Mouse (Mus musculus) retina, postnatal 1 day (tissue): Measurements from ENCODE around the gene Mtmr4.

Source experiments
- DNase-seq: peaks from one replicate; pipeline ENCODE4 v3.0.0-alpha.2; 2012

Gene Mtmr4

GRCm38 (mm10) chr11:87615952-87616351 is 24.0 kb downstream of the Mtmr4 start:
- peak; percentile 22 for DNase-seq

GRCm38 (mm10) chr11:87616790-87617474 is 25.0 kb downstream of the Mtmr4 start, which contains the start of gene Hsf5:
TSS of gene Hsf5 (plus strand) at chr11:87617164.
- no peak for DNase-seq

GRCm38 (mm10) chr11:87617606-87618005 is 25.6 kb downstream of the Mtmr4 start:
- DNase-seq: no peak

GRCm38 (mm10) chr11:87623160-87623559 is 31.2 kb downstream of the Mtmr4 start:
- DNase-seq: no peak

- peak; percentile 70 for DNase-seq
Observed at GRCm38 (mm10) chr11:87629859-87630258, 37.9 kb downstream of the Mtmr4 start.

- no peak for DNase-seq
Observed at GRCm38 (mm10) chr11:87638793-87639192, 46.8 kb downstream of the Mtmr4 start.

- peak; percentile 74 for DNase-seq
Observed at GRCm38 (mm10) chr11:87639206-87639605, 47.2 kb downstream of the Mtmr4 start.

GRCm38 (mm10) chr11:87642865-87643264 is 50.9 kb downstream of the Mtmr4 start:
- DNase-seq: no peak

- no peak for DNase-seq
Observed at GRCm38 (mm10) chr11:87654693-87655092, 62.7 kb downstream of the Mtmr4 start.

- DNase-seq: no peak
Observed at GRCm38 (mm10) chr11:87659216-87659615, 67.3 kb downstream of the Mtmr4 start.

GRCm38 (mm10) chr11:87662407-87662806 is 70.4 kb downstream of the Mtmr4 start, which contains the start of gene Rnf43:
TSS of gene Rnf43 (plus strand) at chr11:87662722.
- peak; percentile 88 for DNase-seq

- no peak for DNase-seq
Observed at GRCm38 (mm10) chr11:87662822-87663221, 70.9 kb downstream of the Mtmr4 start.

GRCm38 (mm10) chr11:87663948-87664347 is 72.0 kb downstream of the Mtmr4 start:
- no peak for DNase-seq

- DNase-seq: no peak
Observed at GRCm38 (mm10) chr11:87664521-87664920, 72.6 kb downstream of the Mtmr4 start.

GRCm38 (mm10) chr11:87665224-87665623 is 73.3 kb downstream of the Mtmr4 start:
- DNase-seq: peak; percentile 4

- no peak for DNase-seq
Observed at GRCm38 (mm10) chr11:87665658-87666057, 73.7 kb downstream of the Mtmr4 start.
